Mouse (Mus musculus): ENCODE data around the gene Slc26a6. TPM values are rescaled to one million over a fixed set of nuclear protein-coding genes. Genes with fewer than 3 reads are reported as not detected.
A peak's percentile ranks its signal among the peaks of the same experiment; 100 is the strongest.

Gene Slc26a6
- polyA plus RNA-seq, 1 experiment: 10.1 TPM

DNA sequence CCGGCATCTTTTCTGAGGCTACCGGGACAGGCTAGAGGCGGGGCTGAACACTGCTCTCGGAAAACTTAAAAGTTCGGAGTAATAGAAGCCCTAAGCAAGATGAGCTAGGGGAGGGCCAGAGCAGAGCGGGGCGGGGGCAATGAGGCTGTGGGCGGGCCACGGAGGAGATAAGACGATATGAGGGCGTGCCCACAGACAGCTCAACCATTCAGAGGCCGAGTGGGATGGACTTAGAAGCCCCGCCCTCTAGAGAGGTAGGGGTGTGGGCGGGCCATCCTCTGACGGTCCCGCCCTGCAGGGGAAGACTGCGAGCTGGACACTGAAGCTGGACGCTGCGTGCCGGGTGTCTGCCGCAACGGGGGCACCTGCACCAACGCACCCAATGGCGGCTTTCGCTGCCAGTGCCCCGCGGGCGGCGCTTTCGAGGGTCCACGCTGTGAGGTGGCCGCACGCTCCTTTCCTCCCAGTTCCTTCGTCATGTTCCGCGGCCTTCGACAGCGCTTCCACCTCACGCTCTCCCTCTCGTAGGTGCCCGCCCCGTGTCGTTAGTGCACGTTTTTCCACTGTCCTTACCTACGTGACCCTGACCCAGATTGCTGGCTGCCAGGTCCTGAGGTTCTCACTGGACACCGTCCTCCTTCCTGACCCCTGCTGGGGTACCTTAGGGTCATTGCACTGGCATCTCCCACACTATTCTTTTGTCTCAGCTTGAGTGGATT is 20.5 kb upstream of the Slc26a6 start:
- H3K4me1 ChIP-seq (ENCODE audit: control insufficient read depth, insufficient read depth, low read length): no peaks in the 10 kb centered on the region
- TF ChIP-seq POLR2A (IDR thresholded peaks at IDR 0.05; ENCODE audit: low read depth, low read length) (no peak), CTCF (IDR thresholded peaks at IDR 0.05; ENCODE audit: borderline replicate concordance, insufficient read depth, low read length) (no peak)

DNA sequence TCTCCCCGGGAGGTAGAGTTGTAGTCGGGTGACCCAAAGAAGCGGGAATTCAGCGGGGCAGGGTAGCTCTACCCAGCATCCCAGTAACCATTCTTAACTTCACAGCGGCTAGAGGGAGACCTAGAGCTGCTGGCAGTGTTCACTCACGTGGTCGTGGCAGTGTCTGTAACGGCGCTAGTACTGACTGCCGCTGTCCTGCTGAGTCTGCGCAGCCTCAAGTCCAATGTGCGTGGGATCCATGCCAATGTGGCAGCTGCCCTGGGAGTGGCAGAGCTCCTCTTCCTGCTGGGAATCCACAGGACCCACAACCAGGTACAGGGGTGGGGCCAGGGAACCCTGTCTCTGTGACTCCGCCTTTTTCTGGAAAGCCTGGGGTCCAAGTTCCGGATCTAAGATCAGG is 10.1 kb upstream of the Slc26a6 start:
- H3K4me3 ChIP-seq (ENCODE audit: insufficient read depth, low read length): no peak overlapping the region
- no peak for TF ChIP-seq POLR2A (IDR thresholded peaks at IDR 0.05; ENCODE audit: low read depth, low read length)
- TF ChIP-seq CTCF (IDR thresholded peaks at IDR 0.05; ENCODE audit: borderline replicate concordance, insufficient read depth, low read length): peak; percentile 26; the same call in 1 of the 2 replicates

More for the DNA sequence above, 20.5 kb upstream of the Slc26a6 start:
- H3K27ac ChIP-seq (ENCODE audit: insufficient read depth, low read length): no peak overlapping the region
- peak overlapping the region; percentile 48 for H3K4me3 ChIP-seq (ENCODE audit: insufficient read depth, low read length)

DNA sequence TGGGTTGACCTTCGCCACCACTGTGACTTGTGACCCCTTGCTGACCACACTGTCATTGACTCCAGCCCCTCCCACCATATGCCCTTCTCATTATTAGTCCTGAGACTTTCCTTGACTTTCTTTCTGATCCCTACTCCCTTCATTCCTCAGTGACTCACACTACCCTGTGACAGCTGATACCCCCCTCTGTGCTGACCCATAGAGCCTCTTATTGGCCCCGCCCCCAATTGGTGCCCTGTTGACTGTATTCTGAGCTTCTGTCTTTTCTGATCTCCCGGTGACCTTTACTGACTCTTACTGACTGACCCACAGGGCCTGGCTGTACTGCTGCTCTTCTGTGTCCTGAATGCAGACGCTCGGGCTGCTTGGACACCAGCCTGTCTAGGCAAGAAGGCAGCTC is 7.7 kb upstream of the Slc26a6 start:
- no peak overlapping the region for H3K27ac ChIP-seq (ENCODE audit: insufficient read depth, low read length)
- TF ChIP-seq POLR2A (IDR thresholded peaks at IDR 0.05; ENCODE audit: low read depth, low read length): no peak
- no peak for TF ChIP-seq CTCF (IDR thresholded peaks at IDR 0.05; ENCODE audit: borderline replicate concordance, insufficient read depth, low read length)
- H3K4me3 ChIP-seq (ENCODE audit: insufficient read depth, low read length): no peak overlapping the region
- no peaks in the 10 kb centered on the region for H3K4me1 ChIP-seq (ENCODE audit: control insufficient read depth, insufficient read depth, low read length)

More for the DNA sequence above, 10.1 kb upstream of the Slc26a6 start:
- no peak overlapping the region for H3K27ac ChIP-seq (ENCODE audit: insufficient read depth, low read length)
- H3K4me1 ChIP-seq (ENCODE audit: control insufficient read depth, insufficient read depth, low read length): no peaks in the 10 kb centered on the region

DNA sequence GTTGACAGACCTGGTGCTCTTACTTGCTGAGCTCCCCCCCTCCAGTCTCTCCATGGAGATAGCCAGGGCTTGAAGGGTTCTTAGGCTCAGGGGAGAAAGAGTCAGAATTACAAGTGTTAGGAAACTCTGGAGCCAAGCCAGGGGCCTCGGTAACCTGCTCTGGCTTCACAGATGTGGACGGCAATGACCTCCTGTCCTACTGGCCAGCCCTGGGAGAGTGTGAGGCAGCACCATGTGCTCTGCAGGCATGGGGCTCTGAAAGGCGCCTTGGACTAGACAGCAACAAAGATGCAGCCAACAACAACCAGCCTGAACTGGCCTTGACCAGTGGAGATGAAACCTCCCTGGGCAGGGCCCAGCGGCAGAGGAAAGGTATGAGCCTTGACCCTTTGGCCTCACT is 5.7 kb upstream of the Slc26a6 start:
- Histone ChIP-seq H3K4me1 (ENCODE audit: control insufficient read depth, insufficient read depth, low read length) (no peaks in the 10 kb centered on the region), H3K4me3 (ENCODE audit: insufficient read depth, low read length) (no peak overlapping the region), H3K27ac (ENCODE audit: insufficient read depth, low read length) (no peak overlapping the region)
- TF ChIP-seq POLR2A (IDR thresholded peaks at IDR 0.05; ENCODE audit: low read depth, low read length) (no peak), CTCF (IDR thresholded peaks at IDR 0.05; ENCODE audit: borderline replicate concordance, insufficient read depth, low read length) (no peak)

DNA sequence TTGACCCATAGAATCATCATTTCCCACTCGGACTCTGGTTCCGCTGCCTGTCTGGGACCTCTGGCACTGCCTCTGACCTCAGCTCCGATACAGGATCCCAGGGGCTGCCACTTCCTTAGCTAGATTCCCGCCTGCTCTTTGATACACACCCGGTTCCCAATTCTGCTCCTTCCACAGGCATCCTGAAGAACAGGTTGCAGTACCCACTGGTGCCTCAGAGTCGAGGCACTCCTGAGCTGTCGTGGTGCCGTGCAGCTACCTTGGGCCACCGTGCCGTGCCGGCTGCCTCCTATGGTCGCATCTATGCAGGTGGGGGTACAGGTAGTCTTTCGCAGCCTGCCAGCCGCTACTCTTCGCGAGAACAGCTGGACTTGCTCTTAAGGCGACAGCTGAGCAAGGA is 4.7 kb upstream of the Slc26a6 start:
- Histone ChIP-seq H3K27ac (ENCODE audit: insufficient read depth, low read length) (no peak overlapping the region), H3K4me1 (ENCODE audit: control insufficient read depth, insufficient read depth, low read length) (no peaks in the 10 kb centered on the region)
- TF ChIP-seq CTCF (IDR thresholded peaks at IDR 0.05; ENCODE audit: borderline replicate concordance, insufficient read depth, low read length) (no peak), POLR2A (IDR thresholded peaks at IDR 0.05; ENCODE audit: low read depth, low read length) (no peak)

DNA sequence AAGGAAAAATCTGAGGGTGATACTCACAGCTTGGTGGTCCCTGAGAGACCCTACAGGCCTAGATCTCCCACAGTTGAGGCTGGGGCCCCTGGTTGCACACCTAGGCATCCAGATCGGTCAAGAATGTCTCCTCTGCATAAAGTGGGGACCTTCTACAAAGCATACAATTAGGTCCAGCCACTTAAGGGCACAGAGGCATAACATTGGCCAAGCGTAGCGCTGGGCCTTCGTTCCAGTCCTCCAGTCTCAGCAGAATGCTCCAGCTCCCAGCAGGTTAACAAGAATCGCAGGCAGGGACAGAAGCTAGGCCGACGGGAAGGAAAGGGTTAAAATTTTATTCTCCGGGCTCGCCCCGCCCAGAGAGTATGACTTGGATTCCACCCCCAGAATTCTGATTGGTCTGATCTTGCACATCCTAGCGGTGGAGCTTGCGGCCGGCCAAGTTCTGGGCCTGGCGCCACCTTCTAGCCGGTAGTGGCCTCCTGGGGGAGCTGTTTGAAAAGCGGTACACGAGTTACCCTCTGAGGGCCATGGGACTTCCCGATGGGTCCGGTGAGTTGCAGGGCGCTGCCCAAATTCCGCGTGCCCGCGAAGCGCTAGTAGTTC is 655 bp downstream of the Slc26a6 start:
- Histone ChIP-seq H3K4me1 (ENCODE audit: control insufficient read depth, insufficient read depth, low read length) (no peaks in the 10 kb centered on the region), H3K4me3 (ENCODE audit: insufficient read depth, low read length) (peak overlapping the region; percentile 76), H3K27ac (ENCODE audit: insufficient read depth, low read length) (peak overlapping the region; percentile 63)
- TF ChIP-seq CTCF (IDR thresholded peaks at IDR 0.05; ENCODE audit: borderline replicate concordance, insufficient read depth, low read length) (peak; percentile 34; the same call in 1 of the 2 replicates), POLR2A (IDR thresholded peaks at IDR 0.05; ENCODE audit: low read depth, low read length) (peak; percentile 40; the same call in 1 of the 2 replicates)

More for the DNA sequence above, 4.7 kb upstream of the Slc26a6 start:
- no peak overlapping the region for H3K4me3 ChIP-seq (ENCODE audit: insufficient read depth, low read length)

DNA sequence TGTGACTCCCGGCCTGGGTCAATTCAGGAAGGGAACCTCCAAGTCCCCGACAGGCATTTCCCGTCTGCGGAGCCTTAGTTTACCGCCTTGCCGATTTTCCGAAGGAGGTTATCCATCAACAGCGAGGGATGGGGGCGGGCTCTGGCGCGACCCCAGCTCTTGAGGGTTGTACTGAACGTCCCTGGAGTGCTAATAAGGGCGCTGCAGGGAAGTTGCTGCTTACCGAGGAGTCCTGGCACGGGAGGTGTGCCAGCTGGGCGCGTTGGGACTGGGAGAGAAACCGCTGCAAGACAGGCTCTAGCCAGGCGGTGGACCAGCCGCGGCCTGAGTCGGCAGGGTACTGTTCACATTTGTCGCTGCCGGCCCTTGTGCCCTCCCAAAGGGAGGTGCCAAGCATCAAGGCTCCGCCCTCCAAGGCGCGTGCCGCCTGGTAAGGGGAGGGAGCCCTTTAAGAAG is 1.2 kb downstream of the Slc26a6 start:
- H3K4me1 ChIP-seq (ENCODE audit: control insufficient read depth, insufficient read depth, low read length): no peaks in the 10 kb centered on the region
- H3K4me3 ChIP-seq (ENCODE audit: insufficient read depth, low read length): peak overlapping the region; percentile 76
- TF ChIP-seq POLR2A (IDR thresholded peaks at IDR 0.05; ENCODE audit: low read depth, low read length) (peak; percentile 98), CTCF (IDR thresholded peaks at IDR 0.05; ENCODE audit: borderline replicate concordance, insufficient read depth, low read length) (no peak)
- peak overlapping the region; percentile 63 for H3K27ac ChIP-seq (ENCODE audit: insufficient read depth, low read length)

DNA sequence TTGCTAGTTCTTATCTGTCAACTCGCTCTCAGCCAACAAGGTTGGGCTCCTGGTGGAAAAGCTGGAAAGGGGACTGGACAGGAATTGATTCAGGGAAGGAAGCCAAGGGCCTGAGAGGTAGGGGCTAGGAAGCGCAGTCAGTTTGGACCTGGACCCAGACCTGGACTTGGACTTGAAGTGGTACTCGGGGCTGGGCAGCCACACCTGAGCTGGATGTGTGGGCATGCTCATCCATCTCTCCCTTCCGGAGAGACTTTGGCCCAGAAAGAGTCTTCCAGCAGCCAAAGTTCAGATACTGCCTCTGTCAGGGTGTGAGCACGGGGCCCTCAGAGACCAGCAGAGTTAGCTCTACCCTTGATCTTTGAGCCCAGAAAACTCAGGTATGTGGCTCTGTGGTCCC is 2.3 kb downstream of the Slc26a6 start:
- TF ChIP-seq POLR2A (IDR thresholded peaks at IDR 0.05; ENCODE audit: low read depth, low read length) (no peak), CTCF (IDR thresholded peaks at IDR 0.05; ENCODE audit: borderline replicate concordance, insufficient read depth, low read length) (no peak)
- H3K4me1 ChIP-seq (ENCODE audit: control insufficient read depth, insufficient read depth, low read length): no peaks in the 10 kb centered on the region
- H3K4me3 ChIP-seq (ENCODE audit: insufficient read depth, low read length): no peak overlapping the region
- H3K27ac ChIP-seq (ENCODE audit: insufficient read depth, low read length): no peak overlapping the region

DNA sequence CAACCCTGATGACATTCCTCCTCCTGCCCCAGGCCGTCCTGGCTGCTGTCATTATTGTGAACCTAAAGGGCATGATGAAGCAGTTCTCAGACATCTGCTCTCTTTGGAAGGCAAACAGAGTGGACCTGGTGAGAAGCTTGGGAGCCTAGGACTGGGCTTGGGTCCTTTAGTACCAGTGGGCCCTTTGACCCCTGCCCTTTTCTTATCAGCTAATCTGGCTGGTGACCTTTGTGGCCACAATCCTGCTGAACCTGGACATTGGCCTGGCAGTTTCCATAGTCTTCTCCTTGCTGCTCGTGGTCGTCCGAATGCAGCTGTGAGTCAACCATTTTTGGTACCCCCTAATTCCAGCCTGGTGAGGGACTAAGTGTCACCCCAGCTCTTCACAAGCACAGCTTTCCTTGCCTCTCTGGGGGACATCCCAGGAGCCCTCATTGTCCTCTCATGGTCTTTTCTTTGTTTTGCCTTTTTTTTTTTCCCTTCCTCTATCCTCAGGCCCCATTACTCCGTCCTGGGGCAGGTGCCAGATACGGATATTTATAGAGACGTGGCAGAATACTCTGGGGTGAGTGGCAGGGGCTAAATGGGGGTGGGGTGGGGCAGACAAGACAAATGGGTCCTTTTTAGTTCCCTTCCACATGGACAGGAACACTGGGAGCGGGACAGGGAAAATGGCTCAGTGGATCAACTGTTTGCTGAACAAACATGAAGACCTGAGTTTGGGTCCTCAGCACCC is 5.9 kb downstream of the Slc26a6 start:
- Histone ChIP-seq H3K4me1 (ENCODE audit: control insufficient read depth, insufficient read depth, low read length) (no peaks in the 10 kb centered on the region), H3K27ac (ENCODE audit: insufficient read depth, low read length) (no peak overlapping the region), H3K4me3 (ENCODE audit: insufficient read depth, low read length) (no peak overlapping the region)
- no peak for TF ChIP-seq POLR2A (IDR thresholded peaks at IDR 0.05; ENCODE audit: low read depth, low read length)
- TF ChIP-seq CTCF (IDR thresholded peaks at IDR 0.05; ENCODE audit: borderline replicate concordance, insufficient read depth, low read length): no peak
